Mouse (Mus musculus): Measurements from ENCODE around the gene Nr4a1.
A peak's percentile ranks its signal among the peaks of the same experiment; 100 is the strongest.

Gene Nr4a1

DNA sequence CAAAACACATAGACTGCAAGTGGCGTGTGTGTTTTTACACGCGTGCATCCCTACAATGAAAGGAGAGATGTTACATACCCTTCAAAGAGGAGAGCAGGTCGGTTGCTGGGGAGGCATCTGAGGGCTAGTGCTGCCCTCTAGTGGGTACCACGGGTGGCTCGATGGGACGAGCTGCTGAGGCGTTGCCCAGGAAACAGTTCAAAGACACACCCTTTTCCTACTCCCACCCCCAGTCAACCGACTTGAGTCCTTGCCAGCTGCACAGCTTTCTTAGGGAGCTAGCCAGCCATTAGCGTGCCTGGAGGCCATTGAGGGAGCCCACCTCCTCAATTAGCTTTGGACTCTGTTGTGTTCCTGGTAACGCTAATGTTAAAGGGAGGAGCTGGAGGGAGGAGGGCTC is 61.8 kb downstream of the Nr4a1 start:
- peak; percentile 91 for DNase-seq (ENCODE audit: low spot score)

DNA sequence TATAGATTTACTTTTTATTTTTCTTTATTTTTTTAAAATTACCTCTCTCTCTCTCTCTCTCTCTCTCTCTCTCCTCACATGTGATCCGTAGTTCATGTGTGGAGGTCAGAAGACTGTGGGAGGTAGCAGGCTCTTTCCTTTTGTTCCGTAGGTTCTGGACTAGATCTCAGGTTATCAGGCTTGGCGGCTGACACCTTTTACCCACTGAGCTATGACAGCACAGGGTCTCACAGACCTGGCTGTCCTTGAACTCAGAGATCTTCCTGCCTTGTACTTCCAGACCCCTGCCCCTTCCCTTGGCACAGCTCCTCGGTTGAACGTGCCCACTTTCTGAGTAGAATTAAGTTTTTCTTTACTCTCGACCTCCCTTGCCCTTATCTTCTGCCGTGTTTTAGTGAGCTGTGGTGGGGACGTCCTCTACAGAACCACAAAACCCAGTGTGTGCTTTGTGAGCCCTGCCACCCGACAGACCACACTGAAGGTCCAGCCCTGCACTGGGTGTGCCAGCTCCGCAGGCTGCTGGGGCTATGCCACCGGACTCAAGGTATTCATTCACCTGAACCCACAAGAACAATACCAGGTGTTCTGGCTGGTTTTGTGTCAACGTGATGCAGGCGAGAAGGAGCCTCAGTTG is 62.3 kb downstream of the Nr4a1 start:
- no peak for DNase-seq (ENCODE audit: low spot score)

DNA sequence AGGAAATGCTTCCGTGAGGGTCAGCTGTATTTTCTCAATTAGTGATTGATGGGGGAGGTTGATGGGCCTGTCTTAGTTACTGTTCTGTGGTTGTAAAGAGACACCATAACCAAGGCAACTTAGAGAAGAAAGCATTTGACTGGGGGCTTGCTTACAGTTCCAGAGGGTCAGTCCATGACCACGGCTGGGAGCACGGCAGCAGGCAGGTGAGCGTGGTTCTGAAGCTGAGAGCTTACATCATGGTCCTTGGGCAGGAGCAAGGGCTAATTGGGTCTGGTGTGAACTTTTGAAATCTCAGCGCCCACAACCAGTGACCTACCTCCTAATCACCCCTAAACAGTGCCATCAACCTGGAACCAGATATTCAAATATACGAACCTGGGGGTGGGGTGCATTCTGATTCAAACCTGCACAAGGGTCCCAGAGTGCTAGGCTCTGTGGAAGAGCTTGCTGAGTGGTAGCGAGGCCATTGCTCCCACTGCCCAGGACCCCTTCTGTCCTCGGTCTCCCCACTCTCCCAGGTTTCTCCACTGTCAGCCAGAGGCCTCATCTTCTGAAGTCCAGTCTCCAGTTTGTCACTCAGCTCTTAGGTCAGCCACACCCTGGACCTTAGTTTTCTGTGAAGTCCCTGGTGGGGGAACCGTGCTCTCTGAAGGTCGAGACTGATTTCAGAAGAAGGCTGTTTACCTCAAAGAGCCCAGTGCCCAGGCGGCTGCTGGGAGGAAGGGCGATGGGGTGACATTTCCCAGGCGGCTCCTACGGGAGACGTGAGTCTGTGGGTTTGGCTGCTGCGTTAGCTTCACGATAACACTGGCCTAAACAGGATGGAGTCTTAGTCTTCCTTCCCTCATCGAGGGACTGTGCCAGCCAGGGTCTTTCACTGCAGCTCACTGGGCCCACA is 63.1 kb downstream of the Nr4a1 start:
- no peak for DNase-seq (ENCODE audit: low spot score)

DNA sequence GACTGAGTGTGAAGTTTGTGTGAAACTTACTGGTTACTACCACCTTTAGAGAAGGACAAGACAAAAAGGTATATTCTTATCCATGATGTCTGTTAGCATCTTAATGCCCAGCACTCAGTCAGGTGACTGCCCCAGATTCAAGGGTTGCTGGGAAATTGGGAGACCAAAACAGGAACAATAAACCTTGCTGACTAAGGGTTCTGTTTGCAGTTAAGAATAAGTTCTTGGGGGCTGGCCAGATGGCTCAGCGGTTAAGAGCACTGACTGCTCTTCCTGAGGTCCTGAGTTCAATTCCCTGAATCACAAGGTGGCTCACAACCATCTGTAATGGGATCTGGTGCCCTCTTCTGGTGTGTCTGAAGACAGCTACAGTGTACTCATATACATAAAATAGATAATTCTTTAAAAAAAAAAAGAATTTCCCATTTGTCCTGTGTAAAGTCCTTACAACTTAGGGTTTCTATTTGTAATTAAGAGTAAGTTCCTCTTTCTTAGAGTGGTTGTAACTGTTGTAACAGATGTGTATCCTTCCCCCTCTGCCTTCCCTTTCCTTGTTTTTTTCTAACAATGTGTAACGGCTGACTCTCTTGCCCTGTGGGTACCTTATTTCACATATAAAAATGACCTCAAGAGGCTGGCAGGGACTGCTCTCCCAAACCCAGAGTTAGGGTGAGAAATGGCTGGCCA is 63.9 kb downstream of the Nr4a1 start:
- DNase-seq (ENCODE audit: low spot score) = no peak

GRCm38 (mm10) chr15:101318889-101319765 is 65.1 kb downstream of the Nr4a1 start:
- no peak for DNase-seq (ENCODE audit: low spot score)

DNA sequence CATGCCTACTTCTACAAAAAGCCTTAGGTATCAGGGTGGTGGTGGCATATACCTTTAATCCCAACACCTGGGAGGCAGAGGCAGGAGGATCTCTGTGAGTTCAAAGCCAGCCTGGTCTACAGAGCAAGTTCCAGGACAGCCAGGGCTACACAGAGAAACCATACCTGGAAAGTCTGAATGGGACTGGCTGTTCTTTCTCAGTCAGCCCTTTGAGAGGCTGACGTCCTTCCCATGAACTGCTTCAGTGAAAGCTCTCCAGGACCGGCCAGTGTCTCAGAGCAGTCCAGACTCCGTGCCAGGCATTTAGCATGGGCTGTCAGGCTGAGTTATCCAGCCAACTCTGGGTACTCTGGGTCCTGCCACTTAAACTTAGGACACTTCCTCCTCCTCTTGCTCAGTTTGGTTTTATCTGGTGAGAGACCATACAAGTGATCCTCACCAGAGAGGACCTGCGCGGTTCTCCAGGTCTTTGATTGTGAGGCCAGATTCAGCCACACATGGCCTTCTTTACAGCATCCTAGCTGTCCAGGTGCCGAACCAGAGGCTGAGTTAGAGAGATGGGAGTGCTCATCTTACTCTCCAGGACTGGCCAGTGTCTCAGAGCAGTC is 66.0 kb downstream of the Nr4a1 start:
- DNase-seq (ENCODE audit: low spot score) = no peak

DNA sequence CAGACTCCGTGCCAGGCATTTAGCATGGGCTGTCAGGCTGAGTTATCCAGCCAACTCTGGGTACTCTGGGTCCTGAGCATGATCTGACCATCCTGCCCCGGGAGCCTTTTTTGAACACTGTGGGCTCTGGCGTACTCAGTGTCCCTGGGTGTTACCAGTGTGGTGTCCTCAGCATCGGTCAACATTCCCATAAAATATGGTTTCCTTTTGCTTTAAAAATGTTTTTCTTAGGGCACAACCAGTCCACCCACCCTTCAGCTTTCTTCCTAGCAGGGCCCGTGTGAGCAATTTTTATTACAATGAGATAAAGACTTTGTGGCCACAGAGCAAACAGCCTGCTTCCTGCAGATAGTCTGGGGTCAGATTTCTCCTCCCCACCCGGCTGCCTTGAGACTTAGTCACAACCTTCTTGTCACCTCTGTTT is 66.6 kb downstream of the Nr4a1 start:
- DNase-seq (ENCODE audit: low spot score) = no peak

GRCm38 (mm10) chr15:101321126-101321525 is 67.1 kb downstream of the Nr4a1 start:
- DNase-seq (ENCODE audit: low spot score) = no peak

DNA sequence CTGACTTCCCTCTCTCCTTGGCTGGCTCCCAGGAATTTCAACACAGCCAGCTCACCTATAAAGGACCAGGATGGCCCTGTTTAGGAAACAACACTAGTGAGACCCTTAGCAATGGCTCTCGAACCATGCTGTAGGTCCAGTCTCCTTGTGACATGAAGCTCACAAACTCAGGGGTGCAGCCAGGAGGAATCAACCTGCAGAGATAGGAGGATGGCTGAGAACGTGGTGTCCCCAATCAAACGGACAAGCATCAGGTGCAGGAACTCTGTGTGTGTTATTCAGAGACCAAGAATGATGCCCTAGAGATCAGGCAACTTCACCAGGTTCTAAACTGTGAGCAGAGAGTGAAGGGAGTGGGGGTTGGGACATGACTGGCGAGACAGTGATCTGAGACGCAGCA is 68.0 kb downstream of the Nr4a1 start:
- DNase-seq (ENCODE audit: low spot score) = no peak

- peak; percentile 79 for DNase-seq (ENCODE audit: low spot score)
Observed at GRCm38 (mm10) chr15:101322640-101323039, 68.6 kb downstream of the Nr4a1 start.

DNA sequence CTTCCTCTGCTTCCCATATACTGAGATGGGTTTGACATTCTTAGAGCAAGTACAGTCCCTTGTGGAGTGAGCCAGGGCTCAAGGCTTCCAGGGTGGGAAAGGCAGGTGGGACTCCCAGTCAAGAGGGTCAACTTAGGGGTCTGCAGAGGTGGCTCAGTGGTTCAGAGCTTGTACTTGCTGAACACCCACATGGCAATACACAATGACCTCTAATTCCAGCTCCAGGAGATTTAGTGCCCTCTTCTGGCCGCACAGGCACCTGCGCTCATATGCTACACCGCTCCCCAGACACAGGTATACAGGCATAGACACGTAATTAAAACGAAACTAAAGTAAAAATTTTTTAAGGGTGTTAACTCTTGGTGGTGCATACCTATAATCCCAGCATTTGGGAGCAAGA is 69.4 kb downstream of the Nr4a1 start:
- no peak for DNase-seq (ENCODE audit: low spot score)
